Mouse (Mus musculus) forebrain, postnatal 0 days (tissue): Measurements from ENCODE around the gene Trim67. TPM values are rescaled to one million over a fixed set of nuclear protein-coding genes. Genes with fewer than 3 reads are reported as not detected.
A peak's percentile ranks its signal among the peaks of the same experiment; 100 is the strongest.

Experiments
- ATAC-seq: fragments of 200-750 bp; cut with Nextera tagmentation; 2 replicates; pipeline ENCODE4 v1.8.0; 2017; ENCODE audit warnings: mild to moderate bottlenecking, moderate library complexity
- DNase-seq: peaks from one replicate; pipeline ENCODE4 v3.0.0-alpha.2; 2015
- H3K27ac ChIP-seq: fragments of 300-500 bp; sonication (generic); 2 replicates; pipeline ENCODE4 v1.5.1; 2014; ENCODE audit warnings: low read depth, mild to moderate bottlenecking, antibody characterized with exemption, low read length, moderate library complexity, mixed read lengths
- H3K27me3 ChIP-seq: fragments of 300-500 bp; sonication (generic); 2 replicates; pipeline ENCODE4 v1.6.1; 2014; ENCODE audit warnings: mild to moderate bottlenecking, low read length, mixed read lengths; ENCODE audit not compliant: insufficient read depth
- H3K36me3 ChIP-seq: fragments of 300-500 bp; sonication (generic); 2 replicates; pipeline ENCODE4 v1.6.1; 2014; ENCODE audit warnings: mild to moderate bottlenecking, moderate library complexity; ENCODE audit not compliant: insufficient read depth
- H3K4me1 ChIP-seq: fragments of 300-500 bp; sonication (generic); 2 replicates; pipeline ENCODE4 v1.6.1; 2014; ENCODE audit warnings: antibody characterized with exemption; ENCODE audit not compliant: insufficient read depth
- H3K4me2 ChIP-seq: fragments of 300-500 bp; sonication (generic); 2 replicates; pipeline ENCODE4 v1.6.1; 2014; ENCODE audit warnings: low read depth, mild to moderate bottlenecking, moderate library complexity
- H3K4me3 ChIP-seq: fragments of 300-500 bp; sonication (generic); 2 replicates; pipeline ENCODE4 v1.5.1; 2014; ENCODE audit warnings: low read depth, low read length, mixed read lengths
- H3K9ac ChIP-seq: fragments of 300-500 bp; sonication (generic); 2 replicates; pipeline ENCODE4 v1.6.1; 2014; ENCODE audit warnings: mild to moderate bottlenecking
- H3K9me3 ChIP-seq: fragments of 300-500 bp; sonication (generic); 2 replicates; pipeline ENCODE4 v1.6.1; 2016; ENCODE audit warnings: low read length
- CTCF ChIP-seq: sonication (generic); IDR thresholded peaks from 2 replicates; pipeline ENCODE4 v1.5.1; 2016; ENCODE audit warnings: antibody characterized with exemption, control low read depth, low read depth
- WGBS: fragments of 180-500 bp; shearing (Covaris S2); extraction: QIAGEN DNeasy Blood & Tissue Kit; methylation state at CpG from one replicate; pipeline ENCODE4 v1.1.7; 2014; 5-methylcytosine and 5-hydroxymethylcytosine counted together
- polyA plus RNA-seq: library from polyadenylated mRNA; unstranded; fragments of >200 nt; fragmentation: Nextera tagmentation; extraction: Ambion mirVana; gene quantifications from 2 replicates; pipeline ENCODE4 v1.2.1, GENCODE M21; 2015
- total RNA-seq: library from RNA; depleted of rRNA; stranded (reverse); fragments of >200 nt; gene quantifications from 2 replicates; pipeline ENCODE4 v1.2.3, GENCODE M21; 2014

The Trim67 gene
- total and polyA plus RNA-seq, 2 experiments from 2014 or later = 25.7 to 68.3 TPM

DNA sequence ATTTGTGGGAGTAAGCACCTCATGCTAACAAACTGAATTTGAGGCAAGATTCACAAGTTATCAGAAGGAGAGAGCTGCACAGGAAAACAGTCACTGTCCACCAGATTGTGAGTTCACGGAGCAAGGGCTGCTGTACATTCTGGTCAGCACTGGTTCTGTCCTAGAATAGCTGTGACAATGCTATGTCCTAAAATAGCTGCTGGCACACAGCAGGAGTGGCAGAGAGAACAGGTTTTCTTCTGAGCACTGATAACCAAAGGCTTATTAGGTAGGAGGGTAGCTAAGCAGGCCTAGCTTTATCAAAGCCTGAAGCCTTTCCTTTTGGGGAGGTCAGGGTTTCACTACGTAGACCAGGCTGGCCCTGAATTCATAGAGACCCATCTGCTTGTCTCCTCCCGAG is 67.3 kb downstream of the Trim67 start:
- TF ChIP-seq CTCF = no peak
- H3K27me3 ChIP-seq = no peaks in the 10 kb centered on the region
- ATAC-seq = no peak
- no peak for DNase-seq
- H3K9ac ChIP-seq = no peak overlapping the region
- H3K27ac ChIP-seq = no peak overlapping the region
- peaks cover 6% of the 10 kb centered on the region; the same call in 1 of the 2 replicates for H3K4me1 ChIP-seq
- no peak overlapping the region for H3K4me3 ChIP-seq
- no peaks in the 10 kb centered on the region for H3K9me3 ChIP-seq
- H3K4me2 ChIP-seq = no peak overlapping the region
- peaks cover 37% of the 10 kb centered on the region for H3K36me3 ChIP-seq
- WGBS = 95% methylated on average over 3 of the region's 3 CpGs

DNA sequence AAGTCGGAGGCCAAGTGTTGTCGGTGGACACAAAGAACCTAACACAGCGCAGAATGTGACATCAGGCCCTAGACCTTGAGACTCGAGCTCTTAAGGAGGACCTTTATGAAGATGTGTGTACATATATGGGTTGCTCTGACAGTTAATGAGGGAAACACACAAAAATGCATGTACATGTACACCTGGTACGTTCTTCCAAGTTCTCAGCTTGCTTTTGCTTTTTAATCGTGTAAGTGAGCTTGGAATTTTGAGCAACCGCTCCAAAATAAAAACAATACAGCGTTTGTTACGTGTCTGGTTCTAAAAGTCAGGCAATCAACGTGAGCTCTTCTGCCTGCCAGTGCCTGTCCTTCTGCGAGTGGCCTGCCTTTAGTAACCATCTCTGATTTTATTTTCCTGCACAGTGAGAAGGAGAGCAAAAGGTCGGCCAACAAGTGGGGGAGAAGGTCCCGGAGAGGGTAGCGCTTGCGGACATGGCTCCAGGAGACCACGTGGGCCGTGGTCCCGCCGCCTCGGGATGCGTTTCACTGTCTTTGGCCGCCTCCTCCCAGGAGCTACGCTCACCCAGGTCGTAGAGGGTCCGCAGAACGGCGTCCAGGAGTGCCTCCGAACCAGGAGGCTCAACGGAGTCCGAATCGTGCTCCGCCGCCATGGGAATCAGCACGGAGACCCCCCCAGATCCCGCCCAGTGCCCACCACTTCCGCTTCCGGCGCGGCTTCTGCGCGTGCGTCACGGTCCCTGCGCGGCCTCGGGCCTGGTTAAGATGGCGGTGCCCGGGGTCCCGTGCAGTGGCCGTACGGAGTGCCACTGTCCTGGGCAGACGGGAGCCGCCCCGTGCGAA is 69.7 kb downstream of the Trim67 start, which contains the start of the genes Gnpat and 2810004N23Rik:
TSS of gene Gnpat (plus strand) at position 713 of the 842 bp plus-strand sequence.
TSS of gene 2810004N23Rik (minus strand) at position 800 of the 842 bp plus-strand sequence.
- H3K27ac ChIP-seq = peak within 1 kb of the TSS; percentile 91
- peaks cover 6% of the 10 kb centered on the region; the same call in 1 of the 2 replicates for H3K4me1 ChIP-seq
- no peak for TF ChIP-seq CTCF
- peak; percentile 99 for ATAC-seq
- WGBS = 1% methylated on average over 55 of the region's 55 CpGs
- peak within 1 kb of the TSS; percentile 96 for H3K4me3 ChIP-seq
- peak within 1 kb of the TSS; percentile 85 for H3K9ac ChIP-seq
- peak within 1 kb of the TSS; percentile 77 for H3K4me2 ChIP-seq
- DNase-seq = peak; percentile 96
- H3K36me3 ChIP-seq = peaks cover 17% of the 10 kb centered on the region; the same call in 1 of the 2 replicates
- no peaks in the 10 kb centered on the region for H3K9me3 ChIP-seq
- no peaks in the 10 kb centered on the region for H3K27me3 ChIP-seq

DNA sequence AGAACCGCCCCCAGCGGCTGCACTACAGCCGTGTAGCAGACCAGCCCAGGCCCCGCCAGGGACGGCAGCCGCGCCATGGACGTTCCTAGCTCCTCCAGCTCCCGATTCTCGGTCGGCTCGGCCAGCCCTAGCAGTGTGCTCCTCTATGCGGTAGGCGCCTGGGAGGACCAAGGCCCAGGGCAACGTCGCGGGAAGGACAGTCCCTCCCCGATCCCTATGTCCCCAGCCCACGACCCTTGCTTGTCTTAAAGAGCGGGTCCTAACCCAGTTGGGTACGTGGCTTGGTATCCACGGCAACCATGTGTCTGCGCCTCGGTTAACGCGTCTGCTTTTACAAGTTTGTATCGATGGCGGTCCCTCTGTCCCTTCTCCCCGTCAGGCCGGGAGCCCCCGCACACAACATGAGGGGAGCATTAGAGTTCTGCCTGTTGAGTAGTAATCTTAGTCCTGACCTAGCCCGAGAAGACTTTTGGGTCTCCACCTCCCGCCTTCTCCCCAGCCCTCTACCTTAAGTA is 70.3 kb downstream of the Trim67 start:
- TF ChIP-seq CTCF = no peak
- H3K27me3 ChIP-seq = no peaks in the 10 kb centered on the region
- no peak for DNase-seq
- H3K36me3 ChIP-seq = peaks cover 13% of the 10 kb centered on the region; the same call in 1 of the 2 replicates
- peak overlapping the region; percentile 77 for H3K4me2 ChIP-seq
- H3K4me1 ChIP-seq = peaks cover 6% of the 10 kb centered on the region; the same call in 1 of the 2 replicates
- H3K4me3 ChIP-seq = peak overlapping the region; percentile 96
- H3K27ac ChIP-seq = peak overlapping the region; percentile 91
- no peaks in the 10 kb centered on the region for H3K9me3 ChIP-seq
- peak overlapping the region; percentile 85 for H3K9ac ChIP-seq
- WGBS = under 1% methylated on average over 33 of the region's 33 CpGs
- peak; percentile 85 for ATAC-seq

DNA sequence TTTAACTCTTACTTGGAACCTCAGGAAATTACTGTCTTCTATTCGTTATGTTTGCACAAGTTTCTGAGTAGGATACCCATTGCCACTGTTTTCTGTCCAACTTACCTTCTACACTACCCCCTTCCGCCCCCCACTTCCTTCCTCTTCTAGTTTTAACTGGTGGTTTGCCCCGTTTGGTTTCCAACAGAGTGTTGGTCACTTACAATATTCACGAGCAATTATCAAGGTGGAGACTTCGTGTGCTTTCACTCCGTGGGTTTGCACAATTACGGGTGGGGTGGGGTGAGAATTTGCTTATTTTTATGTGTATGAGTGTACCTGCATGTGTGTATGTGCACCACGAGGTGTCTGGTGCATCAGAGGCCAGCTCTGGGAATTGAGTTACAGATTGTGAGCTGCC is 70.8 kb downstream of the Trim67 start:
- no peak overlapping the region for H3K27ac ChIP-seq
- H3K36me3 ChIP-seq = peaks cover 13% of the 10 kb centered on the region; the same call in 1 of the 2 replicates
- H3K4me1 ChIP-seq = peaks cover 6% of the 10 kb centered on the region; the same call in 1 of the 2 replicates
- DNase-seq (no peak), ATAC-seq (no peak)
- peak overlapping the region; percentile 96 for H3K4me3 ChIP-seq
- 21% methylated on average over 8 of the region's 8 CpGs for WGBS
- no peaks in the 10 kb centered on the region for H3K27me3 ChIP-seq
- H3K4me2 ChIP-seq = peak overlapping the region; percentile 77
- no peaks in the 10 kb centered on the region for H3K9me3 ChIP-seq
- no peak for TF ChIP-seq CTCF
- H3K9ac ChIP-seq = peak overlapping the region; percentile 85

DNA sequence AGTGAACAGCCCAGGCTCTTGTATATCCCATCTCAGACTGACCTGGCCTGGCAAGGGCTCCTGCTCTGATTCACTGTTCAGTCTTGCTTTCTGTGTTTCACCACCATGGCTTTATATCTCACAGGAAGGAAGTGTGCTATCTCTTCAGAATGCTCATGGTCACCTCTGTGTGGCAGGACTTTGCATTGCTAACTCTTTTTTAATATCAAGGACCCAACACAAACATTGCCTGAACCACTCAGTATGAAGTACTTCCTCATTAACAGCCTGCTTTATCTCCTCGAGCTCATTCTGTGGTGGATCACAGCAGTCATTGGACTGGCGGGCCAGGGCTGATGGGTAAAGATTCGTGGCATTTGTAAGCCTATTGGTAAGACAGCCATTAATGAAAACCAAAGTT is 73.8 kb downstream of the Trim67 start:
- no peak overlapping the region for H3K4me2 ChIP-seq
- H3K4me1 ChIP-seq = peaks cover 6% of the 10 kb centered on the region; the same call in 1 of the 2 replicates
- WGBS = 87% methylated on average over 3 of the region's 3 CpGs
- no peaks in the 10 kb centered on the region for H3K9me3 ChIP-seq
- H3K27me3 ChIP-seq = no peaks in the 10 kb centered on the region
- no peak for TF ChIP-seq CTCF
- H3K4me3 ChIP-seq = no peak overlapping the region
- H3K27ac ChIP-seq = no peak overlapping the region
- no peak for DNase-seq
- H3K36me3 ChIP-seq = peaks cover 9% of the 10 kb centered on the region
- no peak for ATAC-seq
- no peak overlapping the region for H3K9ac ChIP-seq

DNA sequence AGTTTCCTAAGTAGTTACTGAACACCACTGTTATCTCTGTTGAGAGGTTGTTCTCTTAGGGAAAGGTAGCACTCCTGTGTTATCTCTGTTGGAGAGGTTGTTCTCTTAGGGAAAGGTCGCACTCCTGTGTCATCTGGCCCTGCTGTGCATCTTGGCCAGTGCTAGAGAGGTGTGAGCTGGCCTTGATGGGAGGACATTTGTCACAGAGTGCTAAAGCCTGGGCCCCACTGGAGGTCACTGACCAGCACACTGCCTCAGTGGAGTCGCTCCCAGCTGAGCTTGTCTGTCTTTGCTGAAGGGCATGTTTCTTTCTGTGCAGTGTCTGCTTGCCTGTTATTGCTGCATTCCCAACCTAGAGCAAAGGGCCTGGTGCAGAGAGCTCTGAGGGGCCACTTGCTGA is 74.2 kb downstream of the Trim67 start:
- 96% methylated on average over 2 of the region's 2 CpGs for WGBS
- TF ChIP-seq CTCF = no peak
- peaks cover 6% of the 10 kb centered on the region; the same call in 1 of the 2 replicates for H3K4me1 ChIP-seq
- no peaks in the 10 kb centered on the region for H3K27me3 ChIP-seq
- no peak for ATAC-seq
- no peak overlapping the region for H3K9ac ChIP-seq
- H3K9me3 ChIP-seq = no peaks in the 10 kb centered on the region
- H3K4me2 ChIP-seq = no peak overlapping the region
- no peak for DNase-seq
- peaks cover 14% of the 10 kb centered on the region for H3K36me3 ChIP-seq
- no peak overlapping the region for H3K27ac ChIP-seq
- H3K4me3 ChIP-seq = no peak overlapping the region

DNA sequence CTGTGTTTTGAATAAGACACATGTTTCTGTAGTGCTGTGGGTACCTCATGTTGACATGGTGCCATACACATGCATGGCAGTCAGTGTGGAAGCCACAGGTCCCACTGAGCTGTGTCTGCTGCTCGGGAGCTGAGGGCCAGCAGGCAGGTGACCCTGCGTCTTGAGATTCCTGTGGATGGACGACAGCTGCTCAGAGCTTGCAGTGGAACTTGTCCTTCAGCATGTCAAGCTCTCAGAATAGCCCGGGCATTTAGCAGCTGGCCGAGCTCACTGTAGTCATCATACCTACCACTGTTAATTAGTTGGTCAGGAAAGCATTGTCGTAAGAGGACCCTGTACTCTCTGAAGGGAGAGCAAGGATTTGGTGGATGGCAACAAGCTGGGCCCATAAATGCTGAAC is 76.8 kb downstream of the Trim67 start:
- H3K9me3 ChIP-seq = no peaks in the 10 kb centered on the region
- H3K4me2 ChIP-seq = no peak overlapping the region
- peaks cover 38% of the 10 kb centered on the region for H3K36me3 ChIP-seq
- H3K4me1 ChIP-seq = no peaks in the 10 kb centered on the region
- DNase-seq (no peak), ATAC-seq (no peak)
- no peak overlapping the region for H3K9ac ChIP-seq
- no peak overlapping the region for H3K4me3 ChIP-seq
- TF ChIP-seq CTCF = no peak
- H3K27ac ChIP-seq = no peak overlapping the region
- H3K27me3 ChIP-seq = no peaks in the 10 kb centered on the region
- 91% methylated on average over 6 of the region's 6 CpGs for WGBS
